Mouse (Mus musculus): ENCODE data around the gene Magel2.

DNA sequence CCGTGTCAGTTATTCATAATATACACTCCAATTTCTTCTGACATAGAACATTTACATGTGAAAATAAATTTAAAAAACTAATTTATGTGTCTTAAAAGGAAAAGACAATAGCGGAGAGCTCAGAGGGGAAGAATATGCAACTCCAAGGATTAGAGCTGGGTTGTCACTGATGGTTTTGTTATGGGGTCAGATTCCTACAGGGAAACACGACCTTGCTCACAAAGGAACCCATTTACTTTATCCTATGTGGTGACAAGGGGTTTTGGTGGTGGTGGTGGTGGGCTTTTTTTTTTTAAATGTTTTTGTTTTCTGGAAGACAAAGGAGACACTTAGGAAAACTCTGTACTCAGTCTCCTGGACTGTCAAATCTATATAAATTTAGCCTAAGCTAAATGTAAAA lies 31.0 kb downstream of the Magel2 start:
- TF ChIP-seq GATA1 (IDR thresholded peaks at IDR 0.05; ENCODE audit: low read length): no peak
- TF ChIP-seq TAL1 (IDR thresholded peaks at IDR 0.05; ENCODE audit: low read length): no peak

All from erythroblast, embryonic 14.5 days (primary cell).